Mouse (Mus musculus): Measurements from ENCODE around the gene Olfr1418.

DNA sequence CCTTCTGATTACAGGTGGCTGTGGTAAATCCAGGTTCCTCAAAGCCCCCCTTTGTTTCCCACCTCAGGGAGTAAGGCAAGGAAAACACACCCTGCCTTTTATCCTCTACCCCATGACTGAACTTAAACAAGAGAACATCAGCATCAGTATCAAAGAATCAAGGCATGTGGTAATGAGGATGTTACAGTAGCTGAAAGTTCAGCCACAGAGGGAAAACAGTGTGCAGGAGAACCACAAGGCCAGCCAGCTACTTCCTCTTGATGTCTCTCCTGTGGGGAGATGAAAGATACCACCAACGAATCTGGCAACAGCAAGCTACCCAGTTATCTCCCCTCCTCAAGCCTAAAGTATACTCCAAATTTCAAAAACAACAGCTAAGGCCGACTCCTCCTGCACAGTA lies 53.6 kb downstream of the Olfr1418 start:
- TF ChIP-seq CTCF (IDR thresholded peaks at IDR 0.05; ENCODE audit: low read depth) (no peak), EP300 (IDR thresholded peaks at IDR 0.05; ENCODE audit: low read depth) (no peak)

All from heart, postnatal 0 days (tissue).